Mouse (Mus musculus): ENCODE measurements around the gene Gm20388.

DNA sequence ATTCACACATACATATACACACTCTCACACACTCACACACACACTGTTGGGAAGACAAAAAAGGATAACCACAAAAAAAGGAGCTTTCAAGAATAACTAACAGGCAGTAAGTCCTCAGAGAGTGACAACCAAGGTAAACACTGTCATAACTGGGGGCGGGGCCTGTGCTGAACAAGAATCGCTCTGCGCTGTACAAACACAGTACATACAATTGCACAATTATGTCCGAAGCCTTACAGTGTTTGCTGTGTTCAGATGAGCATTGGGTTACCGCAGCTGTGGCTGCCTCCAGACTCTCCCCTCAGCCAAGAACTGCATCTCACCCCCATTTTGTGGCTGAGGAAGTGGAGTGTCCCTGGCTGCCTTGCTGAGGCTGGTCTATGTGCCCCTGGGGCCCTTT is 1510.4 kb downstream of the Gm20388 start:
- TF ChIP-seq POLR2A (IDR thresholded peaks at IDR 0.05; ENCODE audit: insufficient read depth, low read depth, low read length) (no peak), CTCF (IDR thresholded peaks at IDR 0.05; ENCODE audit: insufficient read depth, low read depth, low read length) (no peak)

Measured in olfactory bulb, adult 2 months (tissue).